Mouse (Mus musculus) hindbrain, embryonic 11.5 days (tissue): ENCODE data around the gene Gm26992. TPM values are rescaled to one million over a fixed set of nuclear protein-coding genes. Genes with fewer than 3 reads are reported as not detected.

Experiments
- ATAC-seq: fragments of 200-750 bp; cut with Nextera tagmentation; 2 replicates; pipeline ENCODE4 v1.8.0; 2017; ENCODE audit warnings: mild to moderate bottlenecking, moderate TSS enrichment, moderate library complexity; ENCODE audit not compliant: low FRiP score
- DNase-seq: peaks from one replicate; pipeline ENCODE4 v3.0.0-alpha.2; 2015; ENCODE audit warnings: low spot score
- H3K27ac ChIP-seq: fragments of 300-500 bp; sonication (generic); 2 replicates; pipeline ENCODE4 v1.5.1; 2014; ENCODE audit warnings: mild to moderate bottlenecking, low read depth, low read length
- H3K27me3 ChIP-seq: fragments of 300-500 bp; sonication (generic); 2 replicates; pipeline ENCODE4 v1.6.1; 2014; ENCODE audit warnings: mild to moderate bottlenecking, low read length, moderate library complexity, mixed read lengths; ENCODE audit not compliant: control insufficient read depth, insufficient read depth
- H3K36me3 ChIP-seq: fragments of 300-500 bp; sonication (generic); 2 replicates; pipeline ENCODE4 v1.6.1; 2014; ENCODE audit warnings: mild to moderate bottlenecking, low read length, moderate library complexity, mixed read lengths; ENCODE audit not compliant: control insufficient read depth, insufficient read depth
- H3K4me1 ChIP-seq: fragments of 300-500 bp; sonication (generic); replicated peaks from 2 replicates; pipeline ENCODE4 v1.6.1; 2014; ENCODE audit warnings: low read length, mixed read lengths; ENCODE audit not compliant: control insufficient read depth, insufficient read depth
- H3K4me2 ChIP-seq: fragments of 300-500 bp; sonication (generic); replicated peaks from 2 replicates; pipeline ENCODE4 v1.6.1; 2014; ENCODE audit warnings: mild to moderate bottlenecking, low read depth, low read length
- H3K4me3 ChIP-seq: fragments of 300-500 bp; sonication (generic); 2 replicates; pipeline ENCODE4 v1.5.1; 2014; ENCODE audit warnings: low read depth, low read length
- H3K9ac ChIP-seq: fragments of 300-500 bp; sonication (generic); 2 replicates; pipeline ENCODE4 v1.6.1; 2014; ENCODE audit warnings: low read depth, low read length
- H3K9me3 ChIP-seq: fragments of 300-500 bp; sonication (generic); 2 replicates; pipeline ENCODE4 v1.6.1; 2016; ENCODE audit warnings: low read length; ENCODE audit not compliant: control insufficient read depth
- WGBS: fragments of 180-500 bp; shearing (Covaris S2); extraction: QIAGEN DNeasy Blood & Tissue Kit; methylation state at CpG from one replicate; pipeline ENCODE4 v1.1.7; 2014; 5-methylcytosine and 5-hydroxymethylcytosine counted together
- polyA plus RNA-seq: library from polyadenylated mRNA; unstranded; fragments of >200 nt; fragmentation: Nextera tagmentation; extraction: Ambion mirVana; gene quantifications from 2 replicates; pipeline ENCODE4 v1.2.1, GENCODE M21; 2014

The Gm26992 gene
- polyA plus RNA-seq, result not detected in 2 replicates

DNA sequence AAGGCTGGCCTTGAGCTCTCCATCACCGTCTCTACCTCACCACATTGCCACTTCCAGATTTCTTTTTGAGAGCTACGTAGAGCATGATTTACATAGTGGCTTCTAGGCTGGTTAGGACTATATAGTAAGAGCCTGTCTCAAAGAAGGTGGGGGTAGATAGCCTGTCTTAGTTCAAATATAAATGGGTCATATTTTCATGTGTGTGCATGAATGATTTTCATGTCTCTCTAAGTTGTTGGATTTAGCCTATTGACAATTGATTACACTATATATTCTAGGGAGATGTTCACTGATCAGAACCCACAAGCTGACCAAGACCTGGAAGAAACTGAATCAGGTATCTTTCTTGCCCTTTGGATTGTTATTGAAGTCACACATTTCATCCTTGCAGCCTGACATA is at the start of gene Gm26992:
Gm26992 (plus strand) TSS at position 301 of the 400 bp plus-strand sequence.
- H3K9me3 ChIP-seq, result no peaks in the 10 kb centered on the region
- no peak within 1 kb of the TSS for H3K4me2 ChIP-seq
- ATAC-seq, result no peak
- 95% methylated on average over 2 of the region's 2 CpGs for WGBS
- H3K27me3 ChIP-seq, result peaks cover 20% of the 10 kb centered on the region
- no peak within 1 kb of the TSS for H3K4me3 ChIP-seq
- H3K36me3 ChIP-seq, result no peaks in the 10 kb centered on the region
- H3K9ac ChIP-seq, result no peak within 1 kb of the TSS
- no peak for DNase-seq
- H3K27ac ChIP-seq, result no peak within 1 kb of the TSS
- no peaks in the 10 kb centered on the region for H3K4me1 ChIP-seq

DNA sequence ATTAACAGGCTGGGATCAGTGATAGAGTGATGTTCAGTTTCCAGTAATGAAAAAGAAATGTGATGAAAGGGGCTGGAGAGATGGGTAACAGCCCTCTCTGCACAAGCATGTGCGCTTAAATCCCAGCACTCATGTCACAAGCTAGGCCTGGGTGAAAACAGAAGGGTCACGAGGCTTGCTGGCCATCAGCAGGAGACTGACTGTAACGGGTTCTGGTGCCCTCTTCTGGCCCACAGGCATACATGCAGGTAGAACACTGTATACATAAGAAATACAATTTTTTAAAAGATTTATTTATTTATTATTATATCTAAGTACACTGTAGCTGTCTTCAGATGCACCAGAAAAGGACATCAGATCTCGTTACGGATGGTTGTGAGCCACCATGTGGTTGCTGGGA is 47.6 kb upstream of the Gm26992 start:
- peak; percentile 18 for DNase-seq

DNA sequence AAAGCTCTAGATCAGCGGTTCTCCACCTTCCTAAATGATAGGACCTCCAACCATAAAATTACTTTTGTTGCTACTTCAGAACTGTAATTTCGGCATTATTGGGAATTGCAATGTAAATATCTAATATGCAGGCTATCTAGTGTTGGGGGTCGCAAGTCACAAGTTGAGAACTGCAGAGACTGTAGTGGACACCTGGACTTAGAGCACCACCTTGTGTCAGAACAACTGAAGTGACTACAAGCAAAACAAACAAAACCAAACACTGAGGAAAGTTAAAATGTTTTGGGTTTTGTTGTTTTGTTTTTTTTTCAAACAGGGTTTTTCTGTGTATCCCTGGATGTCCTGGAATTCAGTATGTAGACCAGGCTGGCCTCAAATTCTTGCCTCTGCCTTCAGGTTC is 37.3 kb upstream of the Gm26992 start:
- H3K4me1 ChIP-seq, result no peaks in the 10 kb centered on the region
- no peaks in the 10 kb centered on the region for H3K9me3 ChIP-seq
- H3K4me3 ChIP-seq, result no peak overlapping the region
- no peaks in the 10 kb centered on the region for H3K36me3 ChIP-seq
- H3K27ac ChIP-seq, result no peak overlapping the region
- no peak overlapping the region for H3K4me2 ChIP-seq
- ATAC-seq (no peak), DNase-seq (no peak)
- peaks cover 13% of the 10 kb centered on the region for H3K27me3 ChIP-seq
- WGBS, result 87% methylated on average over 3 of the region's 3 CpGs
- H3K9ac ChIP-seq, result no peak overlapping the region

More for the DNA sequence above, 47.6 kb upstream of the Gm26992 start:
- ATAC-seq, result no peak
- no peak overlapping the region for H3K27ac ChIP-seq
- peaks cover 9% of the 10 kb centered on the region; the same call in 1 of the 2 replicates for H3K27me3 ChIP-seq
- H3K9me3 ChIP-seq, result no peaks in the 10 kb centered on the region
- 64% methylated on average over 5 of the region's 5 CpGs for WGBS
- no peaks in the 10 kb centered on the region for H3K36me3 ChIP-seq
- no peak overlapping the region for H3K4me3 ChIP-seq
- no peak overlapping the region for H3K4me2 ChIP-seq
- no peaks in the 10 kb centered on the region for H3K4me1 ChIP-seq
- no peak overlapping the region for H3K9ac ChIP-seq

DNA sequence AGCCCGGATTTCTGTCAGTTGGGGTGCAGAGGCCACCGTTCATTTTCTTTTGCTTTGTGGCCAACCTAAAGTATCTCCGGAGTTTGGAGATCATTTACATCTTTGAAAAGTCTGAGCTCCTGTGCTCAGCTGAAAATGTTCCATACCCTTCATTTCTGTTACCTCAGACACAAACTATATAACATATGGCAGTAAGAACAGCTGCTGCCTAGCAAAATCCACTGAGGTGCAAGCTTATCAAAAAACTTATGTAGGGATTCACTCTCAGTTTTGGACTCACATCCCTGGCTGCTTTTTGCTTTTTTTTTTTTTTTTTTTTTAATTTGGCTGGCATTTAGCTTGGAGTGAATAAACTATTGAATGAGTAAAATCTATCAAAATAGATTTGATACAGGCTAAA is 33.7 kb upstream of the Gm26992 start:
- H3K27me3 ChIP-seq, result peaks cover 16% of the 10 kb centered on the region
- no peak overlapping the region for H3K4me2 ChIP-seq
- no peak overlapping the region for H3K27ac ChIP-seq
- WGBS, result 81% methylated on average over 3 of the region's 3 CpGs
- no peak overlapping the region for H3K4me3 ChIP-seq
- no peak overlapping the region for H3K9ac ChIP-seq
- DNase-seq (no peak), ATAC-seq (no peak)
- no peaks in the 10 kb centered on the region for H3K36me3 ChIP-seq
- no peaks in the 10 kb centered on the region for H3K9me3 ChIP-seq
- no peaks in the 10 kb centered on the region for H3K4me1 ChIP-seq

DNA sequence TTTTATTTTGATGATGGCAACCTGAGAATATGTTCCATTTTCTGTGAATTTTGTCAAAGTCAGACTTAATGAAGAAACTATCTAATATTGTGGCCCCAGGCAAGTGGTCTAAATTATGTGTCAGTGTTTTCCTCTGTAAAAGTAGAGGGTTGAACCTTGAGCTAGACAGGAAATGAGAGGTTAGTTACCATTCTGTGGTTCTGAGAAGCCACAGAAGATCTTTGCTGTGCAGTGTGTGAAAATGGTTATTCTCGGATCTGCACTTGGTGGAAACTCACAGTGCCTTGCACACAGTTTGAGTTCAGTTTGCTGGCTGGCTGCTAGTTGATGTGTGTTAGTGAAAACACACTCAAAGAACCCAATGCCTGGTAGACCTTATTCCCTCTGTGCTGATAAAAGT is 28.0 kb upstream of the Gm26992 start:
- peaks cover 17% of the 10 kb centered on the region; the same call in 1 of the 2 replicates for H3K27me3 ChIP-seq

DNA sequence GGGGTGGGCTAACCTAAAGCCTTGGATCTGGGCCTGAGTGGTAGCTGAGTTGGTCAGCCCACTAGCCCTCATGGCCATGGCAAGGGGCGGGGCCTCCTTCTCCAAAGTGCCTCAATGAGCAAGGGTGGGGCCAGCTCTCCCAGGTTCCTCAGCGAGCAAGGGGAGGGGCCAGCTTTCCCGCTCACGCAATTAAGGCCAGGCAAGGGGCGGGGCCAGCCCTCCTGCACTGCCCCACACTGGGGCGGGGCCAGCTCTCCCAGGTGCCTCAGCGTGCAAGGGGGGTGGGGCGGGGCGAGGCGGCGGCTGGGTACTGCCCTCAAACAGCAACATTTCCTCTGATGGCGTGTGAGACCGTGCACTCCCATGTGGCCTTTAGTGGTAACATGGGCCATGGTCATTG is 16.8 kb upstream of the Gm26992 start:
- no peak overlapping the region for H3K4me2 ChIP-seq
- no peaks in the 10 kb centered on the region for H3K4me1 ChIP-seq
- H3K4me3 ChIP-seq, result no peak overlapping the region
- whole genome bisulfite sequencing, result 34% methylated on average over 11 of the region's 13 CpGs
- H3K36me3 ChIP-seq, result no peaks in the 10 kb centered on the region
- DNase-seq (peak; percentile 0), ATAC-seq (no peak)
- peaks cover 6% of the 10 kb centered on the region for H3K27me3 ChIP-seq
- no peak overlapping the region for H3K27ac ChIP-seq
- H3K9me3 ChIP-seq, result no peaks in the 10 kb centered on the region
- H3K9ac ChIP-seq, result no peak overlapping the region

More for the DNA sequence above, 28.0 kb upstream of the Gm26992 start:
- no peaks in the 10 kb centered on the region for H3K4me1 ChIP-seq
- H3K4me2 ChIP-seq, result no peak overlapping the region
- no peaks in the 10 kb centered on the region for H3K36me3 ChIP-seq
- H3K9me3 ChIP-seq, result no peaks in the 10 kb centered on the region
- H3K4me3 ChIP-seq, result no peak overlapping the region
- no peak overlapping the region for H3K27ac ChIP-seq
- WGBS, result 71% methylated on average over 1 of the region's 1 CpGs
- DNase-seq (no peak), ATAC-seq (no peak)
- no peak overlapping the region for H3K9ac ChIP-seq

DNA sequence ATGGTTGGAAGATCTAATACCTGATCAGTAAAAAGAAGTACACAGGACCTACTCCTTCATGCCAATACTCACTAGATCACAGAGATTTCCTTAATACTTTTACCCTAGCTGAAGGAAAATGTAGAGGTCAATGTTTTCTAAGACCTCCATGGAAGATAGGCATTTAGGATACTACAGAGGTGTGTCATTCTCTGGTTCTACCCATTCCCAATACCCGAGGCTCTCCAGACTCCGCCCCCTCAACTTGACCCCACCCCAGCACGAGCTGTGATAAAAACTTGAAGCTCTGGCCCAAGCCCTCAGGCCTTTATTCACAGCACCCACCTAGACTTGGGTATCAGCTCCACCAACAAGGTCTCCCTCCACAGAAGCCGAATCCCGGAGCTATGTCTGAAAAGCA is 7.6 kb upstream of the Gm26992 start, which contains the start of gene Tsx:
Tsx (plus strand) TSS at position 301 of the 400 bp plus-strand sequence.
- WGBS, result 88% methylated on average over 5 of the region's 5 CpGs
- H3K9me3 ChIP-seq, result no peaks in the 10 kb centered on the region
- no peak within 1 kb of the TSS for H3K4me3 ChIP-seq
- peaks cover 38% of the 10 kb centered on the region for H3K27me3 ChIP-seq
- ATAC-seq (no peak), DNase-seq (no peak)
- H3K9ac ChIP-seq, result no peak within 1 kb of the TSS
- no peak within 1 kb of the TSS for H3K27ac ChIP-seq
- no peaks in the 10 kb centered on the region for H3K36me3 ChIP-seq
- no peak within 1 kb of the TSS for H3K4me2 ChIP-seq
- no peaks in the 10 kb centered on the region for H3K4me1 ChIP-seq

DNA sequence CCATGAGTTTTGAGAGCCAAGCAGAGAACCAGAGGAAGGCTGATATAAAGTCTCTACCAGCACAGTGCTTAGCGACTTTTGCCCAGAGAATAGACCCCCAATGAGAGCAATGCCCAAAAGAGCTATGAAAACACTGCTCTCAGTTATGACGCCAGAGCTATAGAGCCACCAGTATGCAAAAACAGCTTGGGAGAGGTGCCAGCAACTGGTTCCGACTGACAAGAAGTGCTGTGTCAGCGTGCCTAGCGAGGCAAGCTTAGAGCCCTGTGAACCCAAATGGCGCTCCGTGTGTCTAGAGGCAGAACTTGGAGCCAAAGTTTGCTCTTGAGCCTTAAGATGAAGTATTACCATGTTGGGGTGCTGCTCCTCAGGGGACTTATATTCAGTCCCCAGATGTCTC is 5.9 kb downstream of the Gm26992 start:
- H3K27ac ChIP-seq, result no peak overlapping the region
- peaks cover 9% of the 10 kb centered on the region; the same call in 1 of the 2 replicates for H3K27me3 ChIP-seq
- no peak overlapping the region for H3K4me2 ChIP-seq
- no peaks in the 10 kb centered on the region for H3K4me1 ChIP-seq
- ATAC-seq (no peak), DNase-seq (no peak)
- no peaks in the 10 kb centered on the region for H3K36me3 ChIP-seq
- no peak overlapping the region for H3K4me3 ChIP-seq
- H3K9me3 ChIP-seq, result no peaks in the 10 kb centered on the region
- WGBS, result 74% methylated on average over 7 of the region's 7 CpGs
- H3K9ac ChIP-seq, result no peak overlapping the region

DNA sequence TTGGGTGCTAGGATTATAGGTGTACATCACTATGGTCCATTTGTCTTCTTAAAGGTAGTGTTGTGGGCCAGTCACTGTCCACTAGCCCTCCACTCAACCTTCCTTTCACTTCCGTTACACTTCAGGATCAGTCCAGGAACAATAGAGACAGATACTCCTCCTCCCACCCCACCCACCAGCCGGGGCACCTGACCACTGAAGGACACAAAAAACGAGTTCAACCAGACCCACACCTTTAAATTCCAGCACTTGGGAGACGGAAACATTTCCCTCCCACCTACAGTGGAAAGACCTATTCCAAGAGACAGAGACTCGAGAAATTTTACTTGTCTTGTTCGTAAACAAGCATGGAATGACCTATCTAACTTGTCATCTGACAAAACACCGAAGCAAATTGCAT is 10.5 kb downstream of the Gm26992 start:
- Histone ChIP-seq H3K27me3 (peaks cover 12% of the 10 kb centered on the region; the same call in 1 of the 2 replicates), H3K9me3 (no peaks in the 10 kb centered on the region), H3K36me3 (no peaks in the 10 kb centered on the region), H3K4me3 (no peak overlapping the region), H3K4me2 (no peak overlapping the region), H3K27ac (no peak overlapping the region), H3K4me1 (no peaks in the 10 kb centered on the region), H3K9ac (no peak overlapping the region)
- WGBS, result 77% methylated on average over 7 of the region's 7 CpGs
- DNase-seq (no peak), ATAC-seq (no peak)
